Mouse (Mus musculus): ENCODE measurements around the gene Dock2.

Gene Dock2

DNA sequence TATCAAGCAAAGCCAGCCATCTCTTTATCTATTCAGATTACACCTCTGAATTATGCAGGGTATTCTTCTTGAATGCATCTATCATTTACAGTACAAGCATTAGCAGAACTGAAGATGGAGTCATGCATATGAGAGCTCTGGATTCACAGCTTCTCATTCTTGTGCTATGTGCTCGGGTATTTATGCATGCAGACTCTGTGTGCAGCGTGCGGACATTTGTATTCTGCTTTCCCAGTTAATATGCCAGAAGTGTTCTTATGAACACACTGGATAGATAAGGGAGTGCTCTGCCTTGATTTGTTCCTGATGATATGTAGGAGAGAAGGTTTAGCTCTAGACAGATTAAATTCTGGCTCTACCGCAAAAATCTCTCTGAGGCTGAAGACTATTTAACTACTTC is 333.7 kb downstream of the Dock2 start:
- in situ Hi-C loops (cut with MboI, MseI) = loop anchor here in 1 of 2 experiments (10.0 kb wide), 1 partner anchor 235 kb away; no protein-coding TSS in a partner anchor

DNA sequence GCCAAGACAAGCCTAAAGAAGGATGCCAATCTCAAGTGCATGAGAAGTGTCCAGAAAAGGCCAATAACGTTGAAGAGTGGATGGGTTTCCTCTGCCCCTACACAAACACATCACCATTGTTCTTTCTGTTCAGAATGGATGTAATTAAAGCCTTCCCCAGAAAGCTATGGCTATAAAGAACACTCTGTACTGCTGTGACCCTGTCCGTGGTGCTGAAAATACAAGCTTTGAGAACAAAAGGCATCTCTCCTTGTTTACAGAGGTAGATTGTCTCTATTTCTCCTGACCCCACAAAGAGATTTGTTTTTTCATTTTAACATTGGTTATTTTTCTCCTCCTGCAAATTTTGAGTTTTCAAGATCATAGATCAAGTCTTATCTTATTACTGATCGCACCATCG is 335.8 kb downstream of the Dock2 start:
- in situ Hi-C loops (cut with MboI, MseI) = no loop called here

DNA sequence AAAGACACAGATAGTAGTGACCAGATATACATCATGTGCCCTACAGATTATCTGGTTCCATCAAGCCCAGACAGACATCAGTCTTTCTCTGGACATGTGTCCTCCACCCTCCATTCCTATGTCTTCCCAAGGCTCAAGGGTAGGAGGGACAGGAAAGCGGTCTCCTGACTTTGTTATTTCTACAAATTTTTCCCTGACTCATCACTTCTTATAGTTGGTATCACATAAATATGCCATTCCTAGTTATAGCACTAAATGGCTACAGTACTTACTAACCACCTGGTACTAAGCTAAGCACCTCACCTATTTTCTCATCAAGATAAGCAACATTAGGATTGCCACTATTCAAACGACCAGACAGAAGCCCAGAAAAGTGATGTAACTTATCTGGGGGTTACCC is 345.3 kb downstream of the Dock2 start:
- in situ Hi-C loops (cut with MboI, MseI) = no loop called here

DNA sequence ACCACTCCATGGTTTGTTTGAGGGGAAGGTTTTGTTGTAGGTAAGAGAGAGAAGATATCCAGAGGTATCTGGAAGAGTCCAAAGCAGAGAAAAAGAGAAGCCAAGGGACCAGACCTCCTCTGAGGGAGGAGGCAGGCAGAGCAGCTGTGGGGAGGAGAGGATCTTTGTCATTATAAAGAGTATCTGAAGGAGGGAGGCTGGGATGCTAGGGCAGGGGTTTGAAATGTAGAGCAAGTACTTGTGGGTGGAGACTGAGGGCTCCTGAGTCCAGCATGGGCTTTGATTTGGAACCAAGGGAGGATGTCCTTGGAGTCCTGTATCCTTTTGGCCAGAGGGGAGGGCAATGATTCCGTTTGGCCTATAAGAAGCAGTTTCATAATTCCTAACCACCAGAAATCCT is 346.2 kb downstream of the Dock2 start:
- in situ Hi-C loops (cut with MboI, MseI) = no loop called here

DNA sequence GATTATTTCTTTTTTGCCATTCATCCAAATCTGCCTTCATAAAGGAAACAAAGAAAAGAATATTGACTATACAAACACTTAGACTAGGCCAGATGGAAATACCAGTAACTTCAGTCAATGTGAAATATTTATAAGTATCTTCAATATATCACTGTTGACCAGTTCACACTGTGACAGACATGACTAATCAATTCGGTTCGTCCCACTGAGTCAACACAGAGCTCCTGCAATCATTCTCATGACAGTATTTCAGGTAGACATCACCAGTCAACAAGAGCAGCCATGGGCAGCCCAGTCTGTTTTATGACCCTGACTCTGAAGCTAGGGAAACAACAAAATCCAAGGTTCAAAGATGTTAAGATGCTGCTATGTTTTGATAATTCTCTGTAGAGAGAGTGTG is 351.7 kb downstream of the Dock2 start:
- in situ Hi-C loops (cut with MboI, MseI) = no loop called here

DNA sequence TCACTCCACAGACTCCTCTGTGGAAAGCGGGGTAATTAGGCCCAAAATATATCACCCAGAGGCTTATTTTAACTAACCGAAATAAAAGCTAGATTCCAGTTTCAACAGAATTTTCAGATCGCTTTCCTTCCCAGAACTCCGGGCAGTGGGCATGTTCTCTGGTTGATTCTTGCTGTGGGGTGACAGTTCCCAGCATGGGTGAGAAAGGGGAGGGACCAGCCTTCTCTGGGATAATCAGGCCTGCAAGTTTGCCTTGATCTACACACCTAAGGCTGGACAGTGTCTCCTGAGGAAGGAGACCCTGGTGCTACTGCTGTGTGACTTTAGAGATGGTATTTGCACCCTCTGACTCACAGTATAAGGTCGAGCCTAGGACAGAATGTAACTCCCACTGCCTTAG is 352.3 kb downstream of the Dock2 start:
- in situ Hi-C loops (cut with MboI, MseI) = no loop called here

DNA sequence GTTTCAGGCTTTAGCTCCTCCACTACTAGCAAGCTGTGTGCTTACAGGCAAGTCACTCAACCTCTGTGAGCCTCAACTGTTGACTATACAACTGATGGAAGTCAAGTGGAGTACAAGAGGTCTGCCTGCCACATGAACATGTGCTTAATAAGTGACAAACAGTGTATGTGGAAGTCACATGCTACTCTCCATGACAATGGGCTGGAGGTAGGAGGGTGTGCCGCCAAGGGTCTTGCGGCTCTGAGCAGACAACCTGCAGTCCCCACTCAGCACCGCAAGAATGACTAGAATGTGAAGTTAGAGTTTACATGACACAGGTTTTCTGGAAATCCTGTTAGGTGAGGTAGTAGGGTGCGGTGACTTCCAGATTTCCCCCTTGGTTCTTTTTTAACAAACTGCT is 352.8 kb downstream of the Dock2 start:
- in situ Hi-C loops (cut with MboI, MseI) = no loop called here

DNA sequence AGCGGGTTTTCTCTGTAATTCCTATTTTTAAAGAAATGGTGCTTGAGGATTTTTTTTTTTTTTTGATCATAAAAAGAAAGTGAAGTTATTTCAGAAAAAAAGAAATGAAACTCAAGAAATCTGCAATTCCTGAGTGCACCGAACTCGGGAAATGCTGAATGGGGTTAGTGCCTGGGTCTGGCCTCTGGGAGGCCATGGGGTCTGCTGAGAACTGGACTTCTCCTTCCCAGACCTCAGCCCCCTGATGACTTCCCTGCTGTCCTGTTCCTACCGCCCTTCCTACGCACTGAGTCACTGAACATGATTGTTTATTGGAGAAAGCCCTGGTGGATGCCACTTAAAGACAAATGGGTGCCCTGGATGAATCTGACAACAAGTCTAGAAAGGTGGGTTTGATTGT is 356.5 kb downstream of the Dock2 start:
- in situ Hi-C loops (cut with MboI, MseI) = no loop called here

DNA sequence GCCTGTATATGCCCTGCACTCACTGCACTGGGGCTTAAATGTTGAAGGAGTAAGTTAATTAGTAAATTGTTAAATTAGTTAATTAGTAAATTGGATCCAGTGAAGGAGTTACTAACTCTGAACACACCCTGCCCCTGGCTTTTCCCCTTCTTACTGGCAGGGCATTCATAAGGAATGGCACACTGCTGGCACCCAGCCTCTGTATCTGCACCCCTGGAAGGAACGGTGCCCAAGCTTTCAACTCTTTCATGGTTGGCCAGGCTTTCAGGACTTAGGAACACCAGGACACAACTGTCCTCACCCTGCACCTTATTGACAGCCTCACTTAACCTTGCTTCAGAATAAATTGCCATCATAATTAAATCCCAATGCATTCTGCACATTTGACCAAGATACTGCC is 359.1 kb downstream of the Dock2 start:
- in situ Hi-C loops (cut with MboI, MseI) = no loop called here

DNA sequence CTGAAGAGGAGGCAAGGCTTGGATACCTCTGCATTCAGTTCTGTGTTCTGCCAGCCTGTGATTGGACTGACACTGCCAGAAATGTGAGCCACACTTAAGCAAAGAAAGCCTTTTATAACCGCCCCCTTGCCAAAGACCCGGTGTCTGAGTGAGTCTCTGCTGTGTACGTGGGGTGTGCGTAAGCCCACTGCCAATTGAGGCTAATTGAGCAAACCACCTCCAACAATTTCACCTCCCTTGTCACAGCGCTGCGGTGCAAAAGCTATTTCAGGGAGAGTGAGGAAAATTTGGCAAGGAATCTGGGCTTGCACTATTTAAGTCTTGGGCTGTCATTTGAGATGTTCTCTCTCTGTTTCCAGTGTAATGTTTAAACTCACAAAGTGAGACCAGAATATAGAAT is 362.6 kb downstream of the Dock2 start:
- in situ Hi-C loops (cut with MboI, MseI) = no loop called here

DNA sequence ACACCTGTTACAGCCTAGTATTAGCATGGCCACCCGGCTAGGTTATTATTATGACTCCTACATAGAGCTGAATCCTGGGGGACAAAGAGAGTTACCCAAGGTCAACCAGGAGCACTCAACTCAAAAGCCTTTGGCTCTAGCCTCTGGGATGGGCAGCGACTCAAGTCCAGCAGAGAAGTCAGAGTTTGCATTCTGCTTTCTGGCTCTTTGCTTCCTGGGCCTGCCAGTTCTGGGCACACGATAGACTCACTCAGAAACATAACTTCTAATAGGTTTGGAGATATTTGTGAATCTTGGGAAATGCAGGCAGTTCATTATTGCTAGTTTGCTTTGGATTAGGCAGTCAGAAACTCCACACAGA is 367.1 kb downstream of the Dock2 start:
- in situ Hi-C loops (cut with MboI, MseI) = loop anchor here in 1 of 2 experiments (5.0 to 10.0 kb wide), 2 partner anchors 89 to 268 kb away; no protein-coding TSS in a partner anchor

DNA sequence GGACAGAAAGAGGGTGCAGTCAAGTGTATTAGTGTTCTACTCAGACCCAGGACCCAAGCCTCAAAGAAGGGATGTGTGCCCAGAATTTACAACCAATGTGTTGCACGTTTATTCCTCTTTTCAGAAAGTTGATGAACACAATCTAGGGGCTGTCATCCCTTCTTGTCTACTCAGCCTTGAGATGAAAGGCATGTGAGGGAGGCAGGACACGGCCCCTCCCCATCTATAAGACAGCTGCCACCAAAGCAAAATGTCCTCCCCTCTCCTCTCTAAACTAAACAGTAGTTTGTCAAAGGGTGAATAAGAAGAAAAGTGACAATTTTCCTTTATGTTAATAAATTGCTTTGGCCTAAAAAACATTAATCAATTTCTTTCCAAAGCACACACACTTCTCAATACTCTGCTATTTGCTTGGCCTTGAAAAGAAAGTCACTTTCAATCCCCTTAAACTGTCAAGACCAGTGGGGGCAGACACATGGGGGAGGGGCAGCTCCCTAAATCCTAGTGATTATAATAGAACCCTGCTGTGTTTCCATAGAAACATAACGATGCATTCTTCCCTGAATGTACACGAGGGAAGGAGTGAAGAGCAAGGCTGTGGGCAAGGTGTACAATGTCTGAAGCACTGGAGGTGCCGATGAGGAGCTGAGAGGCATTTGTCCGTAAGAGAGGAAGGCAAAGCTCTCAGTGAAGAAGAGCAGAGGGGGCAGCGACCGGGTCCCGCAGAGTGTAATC is 367.6 kb downstream of the Dock2 start:
- in situ Hi-C loops (cut with MboI, MseI) = loop anchor here in 1 of 2 experiments (5.0 to 10.0 kb wide), 2 partner anchors 89 to 269 kb away; no protein-coding TSS in a partner anchor

DNA sequence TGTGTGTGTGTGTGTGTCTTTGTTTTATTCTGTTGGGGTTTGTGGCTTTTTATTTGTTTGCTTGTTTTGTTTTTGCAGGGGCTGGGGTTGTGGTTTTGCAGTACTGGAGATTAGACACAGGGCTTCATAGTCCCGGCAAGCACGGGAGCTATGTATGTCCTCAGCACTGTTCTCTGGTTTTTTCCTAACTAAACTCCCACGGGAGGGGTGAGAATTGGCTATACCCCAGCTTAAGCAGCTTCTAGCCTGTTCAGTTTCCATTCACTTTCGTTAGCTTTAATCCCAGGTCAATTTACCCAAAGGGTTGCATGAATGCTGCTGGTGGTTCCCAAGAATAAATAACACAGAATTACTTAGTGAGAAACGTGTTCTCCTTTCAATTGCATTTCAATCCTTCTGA is 376.8 kb downstream of the Dock2 start:
- in situ Hi-C loops (cut with MboI, MseI) = no loop called here

DNA sequence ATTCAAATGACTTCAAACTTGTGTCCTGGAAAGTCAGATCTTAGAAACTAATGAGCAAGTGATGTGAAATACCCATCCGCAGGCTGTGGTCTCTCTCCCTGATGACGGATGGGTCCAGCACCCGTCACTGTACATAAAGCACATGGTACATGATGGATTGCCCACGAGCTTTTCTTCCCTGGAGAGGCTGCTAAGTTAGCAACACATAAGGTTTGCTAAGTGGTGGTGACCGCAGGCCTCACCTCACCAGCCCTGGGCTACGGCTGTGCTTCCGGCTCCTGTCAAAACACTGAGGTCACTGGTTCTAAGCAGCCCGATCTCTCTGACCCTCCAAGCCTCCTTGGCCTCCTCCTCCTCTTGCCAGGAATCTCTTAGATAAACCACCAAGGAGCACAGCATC is 377.4 kb downstream of the Dock2 start:
- in situ Hi-C loops (cut with MboI, MseI) = no loop called here

DNA sequence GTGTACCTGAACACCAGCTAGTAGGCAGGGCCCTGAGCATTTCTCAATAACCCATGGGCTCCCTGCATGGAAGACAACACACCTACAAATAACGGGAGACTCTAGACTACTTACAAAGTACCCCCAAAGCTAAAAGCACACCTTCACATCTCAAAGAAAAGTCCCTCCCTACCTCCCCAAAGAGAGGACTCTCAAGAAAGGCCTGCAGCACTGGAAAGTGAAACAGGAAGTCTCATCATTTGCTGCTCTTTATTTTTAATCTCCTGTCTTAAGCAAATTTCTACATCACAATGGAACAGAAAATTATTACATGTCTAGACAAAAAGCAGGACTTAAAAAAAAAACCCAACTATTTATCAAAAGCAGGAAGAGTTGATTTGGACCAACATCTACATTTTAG is 378.4 kb downstream of the Dock2 start:
- in situ Hi-C loops (cut with MboI, MseI) = no loop called here

DNA sequence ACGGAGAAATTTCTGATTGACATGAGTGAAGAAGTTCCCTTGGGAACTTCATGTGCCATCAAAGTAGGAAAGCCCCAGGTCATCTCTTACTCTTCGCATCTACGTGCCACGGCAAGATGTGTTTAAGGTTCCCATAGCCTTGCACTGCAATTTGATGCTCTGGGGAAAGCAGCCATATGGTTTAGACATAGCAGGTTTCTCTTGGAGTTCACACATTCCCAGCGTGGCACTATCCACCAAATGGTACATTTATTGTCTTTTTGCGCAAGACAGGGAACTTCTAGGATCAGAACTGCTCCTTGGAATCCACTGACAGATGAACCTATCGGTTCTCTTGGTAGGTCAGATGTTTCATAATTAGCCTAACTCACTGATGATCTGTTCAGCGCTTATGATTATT is 382.3 kb downstream of the Dock2 start:
- in situ Hi-C loops (cut with MboI, MseI) = no loop called here

DNA sequence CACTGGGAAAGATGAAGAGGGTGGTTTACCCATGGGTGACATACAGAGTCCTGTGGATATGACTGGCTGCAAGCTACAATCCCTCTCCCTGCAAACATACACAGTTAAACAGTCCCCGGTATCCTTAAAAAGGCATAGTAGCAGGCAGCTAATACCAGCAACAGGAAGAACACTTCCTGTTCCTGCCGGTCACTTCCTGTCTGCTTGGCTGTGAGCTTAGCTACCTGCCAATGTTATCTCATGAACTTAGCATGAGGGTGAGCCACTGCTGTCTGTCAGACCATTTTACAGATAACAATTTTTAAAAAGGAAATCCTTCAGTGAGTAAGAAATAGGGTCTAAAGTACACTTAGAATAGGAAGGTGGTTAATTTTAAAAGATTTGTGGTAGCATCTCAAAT is 385.1 kb downstream of the Dock2 start:
- in situ Hi-C loops (cut with MboI, MseI) = no loop called here

DNA sequence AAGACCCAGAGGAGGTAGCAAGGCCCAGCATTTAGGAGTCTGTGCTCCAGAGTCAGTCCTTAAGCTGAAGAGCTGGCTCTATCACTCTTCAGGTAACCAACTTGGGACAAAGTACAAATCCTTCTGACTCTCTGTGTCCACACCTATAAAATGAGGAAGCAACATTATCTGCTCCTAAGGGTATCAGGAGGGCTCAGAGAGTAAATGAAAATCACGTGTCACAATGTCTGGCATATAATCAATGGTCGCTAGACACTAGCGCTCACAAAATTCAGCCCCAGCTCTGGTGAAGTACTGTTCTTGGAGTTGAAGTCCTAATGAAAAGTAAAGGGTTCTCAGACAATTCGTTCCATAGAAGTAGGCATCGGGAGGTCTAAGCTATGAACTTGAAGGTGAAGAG is 386.0 kb downstream of the Dock2 start:
- in situ Hi-C loops (cut with MboI, MseI) = no loop called here

DNA sequence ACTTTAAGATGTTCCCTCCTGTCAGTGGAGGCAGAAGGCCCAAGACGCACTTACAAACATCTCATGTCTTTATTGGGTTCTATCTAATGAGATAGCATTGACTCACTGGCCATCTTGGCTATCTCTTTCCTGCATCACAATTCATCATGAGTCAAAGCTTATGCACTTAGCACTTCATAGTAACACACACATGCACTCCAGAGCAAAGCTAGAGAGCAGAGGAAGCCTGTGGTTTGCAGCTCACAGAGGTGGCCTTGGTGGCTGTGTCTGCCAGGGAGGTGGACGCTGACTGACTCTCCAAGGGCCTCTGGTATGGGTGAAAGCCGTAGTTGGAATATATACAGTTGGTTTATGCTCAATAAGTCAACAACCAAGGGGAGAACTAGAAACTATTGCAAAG is 387.9 kb downstream of the Dock2 start:
- in situ Hi-C loops (cut with MboI, MseI) = no loop called here

DNA sequence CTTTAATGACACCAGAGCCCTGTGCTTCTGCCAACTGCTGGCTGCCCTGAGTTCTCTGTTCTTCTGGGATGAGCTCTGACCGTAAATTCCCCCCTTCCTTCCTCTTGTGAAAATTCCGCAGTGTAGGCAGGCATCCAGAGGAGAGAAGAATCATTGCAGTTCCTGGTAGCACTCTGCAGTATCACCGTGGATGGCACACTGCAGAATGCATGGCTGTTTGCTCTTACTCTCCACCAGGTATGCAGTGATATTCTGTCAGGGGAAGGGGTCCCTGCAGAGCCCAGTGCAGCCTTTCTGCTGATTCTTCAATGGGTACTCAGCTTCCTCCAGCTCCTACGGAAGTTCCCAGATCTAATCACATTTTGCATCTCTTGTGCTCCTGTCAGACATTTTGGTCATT is 391.6 kb downstream of the Dock2 start:
- in situ Hi-C loops (cut with MboI, MseI) = no loop called here

DNA sequence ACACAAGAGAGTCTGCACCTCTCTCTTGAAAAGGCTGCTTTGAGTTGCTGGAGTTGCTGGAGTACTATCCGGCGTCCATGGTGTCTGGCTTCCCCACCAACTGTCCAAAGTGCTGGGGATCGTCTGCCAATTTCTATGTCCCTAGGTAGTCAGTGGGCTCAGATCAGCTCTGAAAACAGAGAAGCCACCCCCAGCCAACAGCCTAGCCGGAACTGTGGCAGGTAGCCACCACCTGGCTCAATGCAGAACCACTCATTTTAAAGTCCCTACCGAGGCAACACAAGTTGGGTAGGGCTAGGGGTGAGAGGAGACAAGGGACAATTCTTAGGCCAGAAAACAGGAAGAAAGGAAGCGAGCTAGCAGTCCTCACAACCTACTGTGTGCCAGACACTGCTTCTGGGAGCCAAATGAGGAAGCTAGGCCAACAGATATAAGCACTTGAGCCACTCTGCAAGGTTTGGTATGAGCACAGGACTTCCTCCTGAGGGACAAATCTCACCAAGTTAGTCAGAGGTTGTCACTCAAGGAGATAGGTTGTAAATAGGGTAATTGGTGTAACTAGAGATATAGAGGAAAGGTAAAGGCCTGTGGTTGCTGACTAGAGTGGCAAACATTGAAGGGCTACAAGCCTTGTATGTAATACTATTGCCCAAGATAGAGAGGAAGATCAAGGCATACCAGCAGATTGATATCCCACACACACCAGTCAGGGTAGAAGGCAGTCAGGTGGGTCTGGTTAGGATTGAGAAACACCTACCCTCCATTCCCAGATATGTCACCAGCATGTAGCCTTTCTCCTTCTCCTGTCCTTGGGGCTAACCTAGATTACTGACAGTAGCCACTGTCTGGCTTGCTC is 394.2 kb downstream of the Dock2 start:
- in situ Hi-C loops (cut with MboI, MseI) = no loop called here

DNA sequence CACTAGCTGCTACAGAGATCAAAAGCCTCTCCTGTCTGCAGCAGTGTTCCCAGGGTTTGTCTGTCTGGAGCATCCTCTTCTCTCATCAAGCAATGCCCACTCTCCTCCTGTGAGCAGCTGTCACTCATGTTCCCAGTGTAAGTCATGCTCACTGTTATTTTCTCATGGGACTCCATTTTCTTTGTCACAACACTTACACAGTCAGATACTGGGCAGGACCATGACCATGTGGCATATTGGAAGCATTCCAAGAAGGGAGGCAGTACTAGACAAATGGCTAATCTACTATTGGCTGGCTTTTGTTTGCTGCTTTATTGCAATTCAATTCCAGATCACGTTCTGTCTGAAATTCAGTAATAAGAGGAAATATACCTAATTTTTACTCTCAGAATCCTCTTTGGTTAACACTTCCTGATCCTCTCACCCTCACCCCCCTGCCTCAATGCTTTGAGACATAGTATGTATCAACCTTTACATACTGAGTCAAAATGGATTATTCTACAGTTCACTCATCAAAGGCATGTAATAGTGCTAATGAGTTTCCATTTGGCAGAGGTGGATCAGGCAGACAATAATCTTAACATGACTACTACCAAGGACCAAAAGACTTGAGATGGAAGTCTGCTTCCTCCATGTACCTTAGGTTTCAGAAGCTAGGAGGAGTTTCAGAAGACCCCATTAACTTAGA is 398.5 kb downstream of the Dock2 start:
- in situ Hi-C loops (cut with MboI, MseI) = no loop called here

All from T-helper 17 cell (primary cell).